Mouse (Mus musculus) forebrain, embryonic 11.5 days (tissue): ENCODE measurements at regions not wholly inside any gene's neighbourhood (a gene's known extent, or its start where the extent isn't known, plus 50 kb on each side); places are given as distances from the start of the nearest gene placed in this dataset.

Experiments used
- ATAC-seq: fragments of 200-750 bp; cut with Nextera tagmentation; replicated peaks from 2 replicates; pipeline ENCODE4 v1.8.0; 2017; ENCODE audit warnings: moderate TSS enrichment; ENCODE audit not compliant: low FRiP score
- DNase-seq: peaks from one replicate; pipeline ENCODE4 v3.0.0-alpha.2; 2017; ENCODE audit warnings: low spot score
- H3K27ac ChIP-seq: fragments of 300-500 bp; sonication (generic); 2 replicates; pipeline ENCODE4 v1.5.1; 2014; ENCODE audit warnings: low read depth, low read length
- H3K27me3 ChIP-seq: fragments of 300-500 bp; sonication (generic); 2 replicates; pipeline ENCODE4 v1.6.1; 2014; ENCODE audit warnings: mild to moderate bottlenecking, low read length, mixed read lengths; ENCODE audit not compliant: control insufficient read depth, insufficient read depth
- H3K36me3 ChIP-seq: fragments of 300-500 bp; sonication (generic); 2 replicates; pipeline ENCODE4 v1.6.1; 2014; ENCODE audit warnings: mild to moderate bottlenecking, low read length, moderate library complexity, mixed read lengths; ENCODE audit not compliant: control insufficient read depth, insufficient read depth
- H3K4me1 ChIP-seq: fragments of 300-500 bp; sonication (generic); replicated peaks from 2 replicates; pipeline ENCODE4 v1.6.1; 2014; ENCODE audit warnings: low read length, mixed read lengths; ENCODE audit not compliant: control insufficient read depth, insufficient read depth
- H3K4me2 ChIP-seq: fragments of 300-500 bp; sonication (generic); 2 replicates; pipeline ENCODE4 v1.6.1; 2014; ENCODE audit warnings: low read depth, mild to moderate bottlenecking, low read length, moderate library complexity, mixed read lengths; ENCODE audit not compliant: severe bottlenecking
- H3K4me3 ChIP-seq: fragments of 300-500 bp; sonication (generic); 2 replicates; pipeline ENCODE4 v1.5.1; 2014; ENCODE audit warnings: low read depth, low read length
- H3K9ac ChIP-seq: fragments of 300-500 bp; sonication (generic); 2 replicates; pipeline ENCODE4 v1.6.1; 2014; ENCODE audit warnings: low read length
- H3K9me3 ChIP-seq: fragments of 300-500 bp; sonication (generic); 2 replicates; pipeline ENCODE4 v1.6.1; 2016; ENCODE audit warnings: low read length, mixed read lengths; ENCODE audit not compliant: control insufficient read depth
- WGBS: fragments of 180-500 bp; shearing (Covaris S2); extraction: QIAGEN DNeasy Blood & Tissue Kit; methylation state at CpG from one replicate; pipeline ENCODE4 v1.1.7; 2014; 5-methylcytosine and 5-hydroxymethylcytosine counted together

GRCm38 (mm10) chr10:118564041-118564440 lies 123.2 kb downstream of the Ifng start:
- Histone ChIP-seq H3K4me3 (no peak overlapping the region), H3K9me3 (no peaks in the 10 kb centered on the region), H3K36me3 (no peaks in the 10 kb centered on the region), H3K9ac (no peak overlapping the region), H3K4me1 (no peaks in the 10 kb centered on the region), H3K4me2 (no peak overlapping the region), H3K27me3 (no peaks in the 10 kb centered on the region), H3K27ac (no peak overlapping the region)
- WGBS, result 69% methylated on average over 8 of the region's 8 CpGs
- ATAC-seq (no peak), DNase-seq (no peak)

GRCm38 (mm10) chr10:118564528-118565268 lies 123.9 kb downstream of the Ifng start:
- Histone ChIP-seq H3K27me3 (no peaks in the 10 kb centered on the region), H3K9ac (no peak overlapping the region), H3K4me1 (no peaks in the 10 kb centered on the region), H3K27ac (no peak overlapping the region), H3K36me3 (no peaks in the 10 kb centered on the region), H3K4me3 (no peak overlapping the region), H3K9me3 (no peaks in the 10 kb centered on the region), H3K4me2 (no peak overlapping the region)
- ATAC-seq (no peak), DNase-seq (no peak)
- whole genome bisulfite sequencing, result 81% methylated on average over 16 of the region's 16 CpGs

GRCm38 (mm10) chr10:118568617-118569016 lies 127.8 kb downstream of the Ifng start:
- Histone ChIP-seq H3K4me3 (no peak overlapping the region), H3K9ac (no peak overlapping the region), H3K36me3 (no peaks in the 10 kb centered on the region), H3K4me2 (no peak overlapping the region), H3K27me3 (no peaks in the 10 kb centered on the region), H3K9me3 (no peaks in the 10 kb centered on the region), H3K4me1 (no peaks in the 10 kb centered on the region), H3K27ac (no peak overlapping the region)
- DNase-seq (no peak), ATAC-seq (no peak)
- WGBS, result 90% methylated on average over 10 of the region's 10 CpGs

GRCm38 (mm10) chr10:118569424-118569823 lies 128.6 kb downstream of the Ifng start:
- Histone ChIP-seq H3K4me3 (no peak overlapping the region), H3K27ac (no peak overlapping the region), H3K27me3 (no peaks in the 10 kb centered on the region), H3K4me1 (no peaks in the 10 kb centered on the region), H3K9ac (no peak overlapping the region), H3K36me3 (no peaks in the 10 kb centered on the region), H3K4me2 (no peak overlapping the region), H3K9me3 (no peaks in the 10 kb centered on the region)
- no peak for ATAC-seq
- WGBS, result 72% methylated on average over 8 of the region's 8 CpGs
- no peak for DNase-seq

GRCm38 (mm10) chr10:118573247-118573646 lies 132.4 kb downstream of the Ifng start:
- no peak for ATAC-seq
- Histone ChIP-seq H3K9me3 (no peaks in the 10 kb centered on the region), H3K9ac (no peak overlapping the region), H3K4me1 (no peaks in the 10 kb centered on the region), H3K27me3 (no peaks in the 10 kb centered on the region), H3K4me2 (no peak overlapping the region), H3K36me3 (no peaks in the 10 kb centered on the region), H3K4me3 (no peak overlapping the region), H3K27ac (no peak overlapping the region)
- 71% methylated on average over 3 of the region's 3 CpGs for WGBS
- DNase-seq, result no peak

- Histone ChIP-seq H3K27ac (no peak overlapping the region), H3K4me3 (no peak overlapping the region), H3K36me3 (no peaks in the 10 kb centered on the region), H3K9me3 (no peaks in the 10 kb centered on the region; the same call in 1 of the 2 replicates), H3K9ac (no peak overlapping the region), H3K4me1 (no peaks in the 10 kb centered on the region), H3K27me3 (no peaks in the 10 kb centered on the region), H3K4me2 (no peak overlapping the region)
- 72% methylated on average over 7 of the region's 7 CpGs for WGBS
- ATAC-seq, result no peak
- DNase-seq, result no peak
Measured at GRCm38 (mm10) chr10:118575570-118575969, 134.7 kb downstream of the Ifng start.

- no peak overlapping the region for H3K9ac ChIP-seq
- no peaks in the 10 kb centered on the region; the same call in 1 of the 2 replicates for H3K9me3 ChIP-seq
- no peak overlapping the region for H3K4me3 ChIP-seq
- no peaks in the 10 kb centered on the region for H3K36me3 ChIP-seq
- 84% methylated on average over 2 of the region's 2 CpGs for WGBS
- no peaks in the 10 kb centered on the region for H3K4me1 ChIP-seq
- H3K4me2 ChIP-seq, result no peak overlapping the region
- no peak overlapping the region for H3K27ac ChIP-seq
- no peaks in the 10 kb centered on the region for H3K27me3 ChIP-seq
- ATAC-seq (no peak), DNase-seq (no peak)
Measured at GRCm38 (mm10) chr10:118581376-118581775, 140.5 kb downstream of the Ifng start.

GRCm38 (mm10) chr10:118585821-118586220 lies 145.0 kb downstream of the Ifng start:
- 86% methylated on average over 4 of the region's 4 CpGs for WGBS
- no peak overlapping the region for H3K9ac ChIP-seq
- DNase-seq, result no peak
- no peak overlapping the region for H3K27ac ChIP-seq
- no peaks in the 10 kb centered on the region for H3K27me3 ChIP-seq
- H3K9me3 ChIP-seq, result no peaks in the 10 kb centered on the region
- H3K4me3 ChIP-seq, result no peak overlapping the region
- no peak overlapping the region for H3K4me2 ChIP-seq
- no peak for ATAC-seq
- no peaks in the 10 kb centered on the region for H3K36me3 ChIP-seq
- no peaks in the 10 kb centered on the region for H3K4me1 ChIP-seq

- WGBS, result 76% methylated on average over 8 of the region's 8 CpGs
- no peak for ATAC-seq
Measured at GRCm38 (mm10) chr10:118588198-118588597, 147.4 kb downstream of the Ifng start.

More at GRCm38 (mm10) chr10:118588198-118588597, 147.4 kb downstream of the Ifng start:
- DNase-seq, result no peak
- no peak overlapping the region for H3K4me3 ChIP-seq
- no peak overlapping the region for H3K9ac ChIP-seq
- H3K36me3 ChIP-seq, result no peaks in the 10 kb centered on the region
- no peaks in the 10 kb centered on the region for H3K9me3 ChIP-seq
- H3K4me1 ChIP-seq, result no peaks in the 10 kb centered on the region
- no peaks in the 10 kb centered on the region for H3K27me3 ChIP-seq
- no peak overlapping the region for H3K27ac ChIP-seq
- no peak overlapping the region for H3K4me2 ChIP-seq
